Mouse (Mus musculus) cerebellum, postnatal 4 days (tissue): ENCODE measurements around the gene Fgfr2.
A peak's percentile ranks its signal among the peaks of the same experiment; 100 is the strongest.

ENCODE experiments used
- DNase-seq, 2 experiments: peaks; one replicate each; pipeline ENCODE4 v3.0.0; 2022; ENCODE audit warnings: low spot score in 2 of 2, mixed read lengths in 1 of 2

Gene Fgfr2

GRCm38 (mm10) chr7:132939118-132939517 is 184.0 kb downstream of the Fgfr2 start:
- no peak for DNase-seq

DNA sequence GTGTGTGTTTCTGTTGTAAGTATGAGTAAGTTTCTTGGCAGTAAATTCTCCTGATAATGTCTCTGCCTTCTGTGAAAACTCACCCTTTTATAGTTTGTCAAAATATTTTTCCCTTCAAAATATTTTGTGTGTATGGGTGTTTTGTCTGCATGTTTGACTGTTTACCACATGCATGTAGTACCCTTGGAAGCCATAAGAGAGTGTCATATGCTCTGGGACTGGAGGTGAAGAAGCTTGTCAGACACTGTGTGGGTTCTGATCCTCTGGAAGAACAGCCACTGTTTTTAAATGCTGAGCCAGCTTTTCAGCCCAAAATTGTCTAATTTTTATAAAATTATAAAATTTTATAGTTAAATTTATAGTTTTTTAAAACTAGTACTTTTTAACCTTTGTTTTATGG is 188.4 kb downstream of the Fgfr2 start:
- no peak for DNase-seq

DNA sequence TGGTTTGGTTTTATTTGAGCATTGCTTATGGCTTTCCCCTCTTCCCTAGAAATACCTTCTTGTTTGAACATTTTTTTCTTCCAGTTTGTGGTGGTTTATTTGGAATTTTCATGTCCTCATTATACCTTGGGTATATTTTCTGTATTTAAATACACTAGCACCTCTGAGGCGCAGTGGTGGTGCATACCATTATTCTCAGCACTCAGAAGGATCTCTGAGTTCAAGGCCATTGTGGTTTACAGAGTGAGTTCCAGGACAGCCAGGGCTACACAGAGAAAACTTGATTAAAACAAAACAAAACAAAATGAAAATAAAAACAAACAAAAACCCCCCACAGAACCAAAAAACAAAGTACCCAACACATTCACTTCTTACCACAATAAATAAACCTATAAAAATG is 189.8 kb downstream of the Fgfr2 start:
- DNase-seq: no peak

DNA sequence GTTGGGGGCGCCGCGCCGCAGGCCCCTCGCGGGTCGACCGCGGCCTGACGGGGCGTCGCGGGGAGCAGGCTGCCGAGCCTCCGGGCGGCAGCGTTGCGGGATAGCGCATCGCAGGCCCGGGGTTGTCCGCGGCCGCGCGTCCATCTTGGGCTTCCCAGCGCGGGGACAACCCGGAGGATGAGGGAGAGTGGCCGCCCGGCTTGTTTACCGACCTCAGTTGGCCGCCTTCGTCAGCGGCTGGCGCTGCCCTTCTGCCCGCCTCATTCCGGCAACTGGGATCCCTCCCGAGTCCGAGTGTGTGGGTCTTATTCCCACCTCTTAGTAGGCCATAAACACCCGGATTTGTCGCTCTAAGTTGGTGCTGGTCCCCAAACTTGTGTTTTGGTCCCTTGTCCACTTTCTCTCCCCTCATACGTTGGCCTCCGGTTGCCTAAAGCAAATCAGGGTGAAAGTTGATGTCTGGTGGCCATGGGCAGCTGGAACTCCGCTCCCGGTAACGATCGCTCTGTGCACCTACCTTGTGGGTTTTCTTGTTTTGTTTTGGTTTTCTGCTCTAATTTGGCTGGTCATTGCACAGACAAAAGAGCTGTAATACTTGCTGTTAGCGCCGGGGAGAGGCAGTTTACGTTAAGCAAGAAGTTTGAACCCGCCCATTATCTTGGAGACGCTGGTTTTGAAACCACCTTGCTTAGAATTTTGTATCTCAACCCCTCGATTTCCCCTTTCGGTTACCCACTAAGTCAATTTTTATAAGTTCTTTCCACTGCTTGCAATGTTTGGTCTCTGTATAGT is 191.4 kb downstream of the Fgfr2 start:
- peak in 1 of 2 experiments; percentile 30 for DNase-seq

DNA sequence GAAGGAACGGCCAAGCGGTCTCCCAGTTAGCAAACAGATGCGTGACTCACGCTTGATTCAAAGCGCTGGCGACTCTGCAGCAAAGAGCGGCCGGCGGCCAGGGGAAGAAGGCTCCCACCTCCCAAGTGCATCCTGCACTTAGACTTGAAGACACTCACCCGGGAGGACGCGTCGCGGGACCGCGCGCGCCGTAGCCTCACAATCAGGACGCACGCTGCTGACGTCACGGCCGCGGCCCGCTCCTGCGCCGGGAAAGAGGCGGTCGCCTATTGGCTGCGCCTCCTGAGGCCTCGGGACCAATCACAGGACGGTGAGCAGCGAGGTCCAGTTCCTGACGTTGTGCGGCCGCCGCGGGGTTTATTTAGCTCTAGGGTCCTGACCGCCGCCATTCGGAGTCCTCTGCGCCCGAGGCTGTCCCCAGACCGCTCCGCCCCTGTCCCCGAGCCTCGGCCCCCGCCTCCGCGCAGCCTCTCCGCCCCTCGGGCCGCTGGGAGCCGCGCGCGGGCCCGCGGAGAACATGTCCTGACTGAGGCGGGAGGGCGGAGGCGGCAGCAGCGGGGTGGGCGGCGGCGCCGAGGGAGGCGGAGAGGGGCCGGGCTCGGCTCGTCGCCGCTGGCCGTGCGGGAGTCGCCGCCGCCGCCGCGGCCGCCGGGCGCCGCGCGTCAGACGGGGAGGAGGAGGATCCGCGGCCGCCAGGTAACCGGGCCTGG is 192.1 kb downstream of the Fgfr2 start, which contains the start of gene Zranb1:
Gene Zranb1, plus strand, starts transcription at position 293 of the 710 bp plus-strand sequence.
- DNase-seq: peak; percentile 98 to 99

DNA sequence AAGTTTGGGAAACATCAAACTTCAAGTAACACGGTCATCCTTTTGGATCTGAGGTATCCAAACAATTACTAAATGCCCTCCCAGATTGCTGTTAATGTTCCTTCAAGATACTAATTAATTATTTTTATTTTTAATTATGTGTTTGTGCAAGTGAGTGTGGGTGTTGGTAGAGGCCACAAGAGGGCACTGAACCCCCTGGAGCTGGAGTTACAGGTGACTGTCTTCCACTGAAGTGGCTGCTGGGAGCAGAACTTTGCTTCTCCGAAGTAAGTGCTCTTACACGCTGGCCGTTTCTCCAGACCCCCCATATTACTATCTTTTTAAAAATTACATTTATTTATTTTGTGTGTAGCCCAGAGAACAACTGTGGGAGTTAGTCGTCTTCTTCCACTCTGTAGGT is 193.1 kb downstream of the Fgfr2 start:
- DNase-seq: no peak

GRCm38 (mm10) chr7:132927201-132927600 is 195.9 kb downstream of the Fgfr2 start:
- DNase-seq: no peak

DNA sequence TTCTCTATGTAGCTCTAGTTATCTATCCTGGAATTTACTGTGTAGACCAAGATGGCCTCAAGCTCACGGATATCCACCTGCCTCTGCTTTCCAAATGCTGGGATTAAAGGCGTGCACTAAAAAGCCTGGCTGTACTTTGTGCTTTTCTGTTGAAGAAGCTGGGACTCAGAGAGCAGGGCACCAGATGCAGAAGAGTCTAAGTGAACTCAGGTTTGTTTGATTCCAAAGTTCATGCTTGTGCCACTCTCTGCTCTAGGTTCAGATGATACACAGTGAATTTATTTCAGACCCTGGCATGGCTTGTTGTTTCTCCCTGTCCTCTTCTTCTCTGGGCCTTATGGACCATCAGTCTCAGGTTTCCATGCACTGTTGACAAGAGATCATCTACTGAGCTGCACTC is 197.9 kb downstream of the Fgfr2 start:
- no peak for DNase-seq

DNA sequence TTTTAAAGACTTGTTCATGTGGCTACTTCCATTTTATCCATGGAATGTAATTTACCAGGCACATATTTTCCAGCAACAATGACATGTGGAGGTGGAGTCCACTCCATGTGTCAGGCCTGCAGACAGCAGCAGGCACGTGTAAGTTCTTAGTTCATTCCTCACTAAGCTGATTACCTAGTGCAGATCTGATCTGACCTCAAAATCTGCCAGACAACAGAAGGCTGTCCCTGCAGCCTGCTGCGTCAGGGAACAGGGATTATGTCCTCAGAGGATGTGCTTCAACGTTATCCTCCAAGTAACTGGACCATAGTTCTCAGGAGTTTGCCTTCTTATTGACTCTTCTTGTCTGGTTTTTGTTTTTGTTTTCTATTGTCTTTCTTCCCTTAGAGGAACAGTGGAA is 201.2 kb downstream of the Fgfr2 start:
- no peak for DNase-seq

DNA sequence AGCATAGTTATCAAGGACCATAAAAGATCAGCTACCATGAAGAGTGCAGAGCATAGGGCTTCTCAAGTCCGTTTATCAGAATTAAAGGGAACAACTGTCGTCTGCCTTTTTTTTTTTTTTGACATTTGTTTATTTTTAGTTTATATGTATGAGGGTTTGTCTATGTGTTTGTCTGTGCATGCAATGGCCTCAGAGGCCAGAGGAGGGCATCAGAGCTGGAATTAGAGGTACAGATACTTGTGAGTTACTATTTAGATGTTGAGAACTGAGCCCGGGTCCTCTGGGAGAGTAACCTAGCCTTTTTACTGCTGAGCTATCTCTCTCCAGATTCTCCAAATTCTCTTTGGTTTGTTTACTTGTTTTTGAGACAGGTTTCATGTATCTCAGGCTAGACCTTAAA is 219.4 kb downstream of the Fgfr2 start:
- DNase-seq: no peak

- no peak for DNase-seq
Observed at GRCm38 (mm10) chr7:132900826-132901531, 222.2 kb downstream of the Fgfr2 start.

DNA sequence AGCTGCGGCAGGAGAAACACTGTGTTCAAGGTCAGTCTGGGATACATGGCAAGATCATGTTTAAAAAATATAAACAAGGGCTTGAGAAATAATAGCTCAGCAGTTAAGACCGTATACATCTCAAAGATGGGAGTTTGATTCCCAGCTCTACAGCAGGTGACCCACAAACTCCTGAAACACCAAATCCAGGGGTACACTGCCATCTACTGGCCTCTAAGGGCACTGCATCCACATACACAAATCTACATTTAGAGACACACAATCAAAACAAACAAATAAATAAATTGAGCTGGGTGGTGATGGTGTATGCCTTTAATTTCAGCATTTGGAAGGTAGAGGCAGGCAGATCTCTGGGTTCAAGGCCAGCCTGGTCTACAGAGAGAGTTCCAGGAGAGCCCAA is 224.9 kb downstream of the Fgfr2 start:
- DNase-seq: no peak

DNA sequence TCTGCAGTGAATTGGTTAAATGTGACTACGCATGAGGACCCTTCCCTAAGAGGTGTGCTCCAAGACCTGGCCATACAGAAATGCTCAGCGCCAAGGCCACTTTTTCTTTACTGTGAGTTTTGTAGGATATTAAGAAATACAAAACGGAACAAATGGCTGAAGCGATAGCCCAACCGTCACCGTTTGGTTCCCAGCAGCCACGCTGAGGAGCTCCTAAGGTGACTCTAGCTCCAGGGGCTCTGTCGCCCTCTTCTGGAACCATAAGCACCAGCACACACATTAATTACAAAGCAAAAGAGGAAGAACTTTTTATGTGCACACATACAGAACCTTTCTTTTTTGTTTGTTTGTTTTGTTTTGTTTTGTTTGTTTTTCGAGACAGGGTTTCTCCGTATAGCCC is 225.9 kb downstream of the Fgfr2 start:
- DNase-seq: no peak

GRCm38 (mm10) chr7:132896206-132896815 is 226.8 kb downstream of the Fgfr2 start:
- no peak for DNase-seq

- peak in 1 of 2 experiments; percentile 24 for DNase-seq
Observed at GRCm38 (mm10) chr7:132894841-132895555, 228.2 kb downstream of the Fgfr2 start.

DNA sequence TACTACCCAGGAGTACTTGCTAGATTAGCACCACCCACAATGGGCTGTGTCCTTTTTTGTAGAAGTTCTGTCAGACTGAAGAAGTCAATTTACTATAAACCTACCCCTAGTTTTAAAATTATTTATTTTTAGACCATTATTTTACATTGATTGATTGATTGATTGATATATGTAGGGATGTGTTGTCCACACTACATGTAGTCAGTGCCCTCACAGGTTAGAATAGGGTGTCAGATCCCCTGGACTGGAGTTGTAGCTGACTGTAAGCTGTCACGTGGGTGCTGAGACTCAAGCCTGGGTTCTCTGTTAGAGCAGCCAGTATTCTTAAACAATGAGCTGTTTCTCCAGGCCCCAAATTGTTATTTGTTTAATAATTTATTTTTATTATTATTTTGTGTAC is 229.8 kb downstream of the Fgfr2 start:
- DNase-seq: no peak

GRCm38 (mm10) chr7:132892806-132893205 is 230.3 kb downstream of the Fgfr2 start:
- DNase-seq: no peak

DNA sequence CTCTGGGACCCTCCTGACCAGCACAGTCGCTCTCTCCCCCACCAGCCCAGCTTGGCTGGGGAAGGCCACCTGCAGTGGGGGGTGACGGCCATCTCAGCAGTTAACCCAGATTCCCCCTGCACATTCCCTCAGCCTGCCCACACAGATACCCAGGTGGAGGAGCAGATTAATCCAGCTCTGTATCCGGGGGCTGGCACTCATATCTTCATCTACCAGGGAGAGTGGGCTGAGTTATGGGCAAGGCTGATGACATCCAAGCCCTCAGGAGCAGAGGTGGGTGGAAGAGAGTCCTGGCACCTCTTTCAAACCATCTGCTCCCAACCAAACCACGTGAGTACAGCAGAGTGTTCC is 230.9 kb downstream of the Fgfr2 start:
- DNase-seq: peak in 1 of 2 experiments; percentile 20

DNA sequence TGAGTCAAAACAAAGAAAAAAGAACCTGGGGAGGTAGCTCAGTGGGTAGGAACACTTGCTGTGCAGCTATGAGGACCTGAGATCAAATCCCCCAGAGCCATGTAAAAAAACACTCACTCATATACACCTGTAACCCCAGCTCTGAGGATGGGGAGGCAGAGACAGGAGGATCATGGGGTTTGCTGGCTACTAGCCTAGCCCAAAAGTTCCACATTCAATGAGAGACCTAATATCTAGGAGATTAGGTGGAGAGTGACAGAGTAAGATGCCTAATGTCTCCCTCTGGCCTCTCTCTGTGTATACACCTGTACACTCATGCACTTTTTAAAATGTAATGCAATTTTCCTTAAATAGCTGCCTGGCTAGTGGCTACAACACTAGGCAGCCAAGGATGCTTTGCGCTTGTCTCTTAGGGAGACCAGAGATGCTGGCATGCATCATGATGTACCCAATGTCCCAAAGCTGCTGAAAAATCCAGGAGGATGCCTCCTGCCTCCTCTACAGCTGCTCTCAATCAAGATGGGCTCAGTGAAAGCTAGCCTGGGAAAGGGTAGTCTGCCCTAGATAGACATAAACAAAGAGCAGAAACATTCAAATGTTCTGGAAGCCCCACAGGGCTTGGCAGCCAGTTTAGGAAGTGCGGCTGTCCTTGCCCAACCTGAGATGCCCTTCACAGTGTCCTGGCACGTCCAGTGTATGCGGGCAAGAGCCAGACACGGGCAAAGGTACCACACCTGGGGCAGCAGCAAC is 231.4 kb downstream of the Fgfr2 start:
- DNase-seq: peak in 1 of 2 experiments; percentile 10

DNA sequence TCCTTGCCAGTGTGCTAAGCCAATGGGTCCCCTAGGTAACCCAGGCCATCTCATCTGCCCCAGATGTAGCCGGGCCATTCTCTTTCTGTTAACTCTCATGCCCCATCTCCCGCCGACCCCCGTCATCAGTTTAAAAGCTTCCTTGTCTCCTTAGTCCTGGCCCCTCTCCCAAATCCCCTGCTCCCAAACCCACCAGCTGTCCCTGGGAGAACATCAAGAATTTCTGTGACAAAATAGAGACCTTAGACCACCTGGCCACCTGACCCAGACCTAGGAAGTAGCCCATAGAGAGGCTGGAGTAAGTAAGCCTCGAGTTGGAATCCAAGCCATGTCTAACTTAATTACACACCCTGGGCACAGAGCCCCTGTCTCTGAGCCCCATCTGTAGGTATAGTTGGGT is 232.9 kb downstream of the Fgfr2 start:
- DNase-seq: no peak

DNA sequence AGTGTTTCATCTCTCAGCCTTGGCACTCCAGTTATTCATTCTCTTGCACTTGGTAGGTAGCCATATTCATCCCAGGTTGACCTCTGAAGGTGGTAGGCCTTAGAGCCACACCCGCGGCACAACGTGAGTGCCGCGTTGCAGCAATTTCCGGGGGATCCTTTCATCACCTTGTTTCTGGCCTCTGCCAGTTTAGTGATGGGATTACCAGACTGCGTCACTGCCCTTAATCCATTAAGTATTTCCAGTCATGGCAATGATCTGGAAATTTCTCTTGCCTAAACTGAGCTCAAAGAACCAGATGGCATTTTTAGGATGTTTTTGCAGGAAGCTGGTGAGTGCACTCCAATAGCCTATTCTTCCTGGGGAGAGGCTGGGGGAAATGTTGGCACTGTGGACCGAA is 233.5 kb downstream of the Fgfr2 start:
- no peak for DNase-seq
